Mouse (Mus musculus) CH12.LX (cell line): ENCODE data around the gene Rictor.

Experiments used
- EP300 ChIP-seq: IDR thresholded peaks from 2 replicates; pipeline ENCODE4 v1.6.1; 2011; ENCODE audit warnings: low read length, improper control_type of control experiment
- ETS1 ChIP-seq: conservative IDR thresholded peaks from 2 replicates; pipeline ENCODE4 v1.6.1; 2012; ENCODE audit warnings: low read depth, mild to moderate bottlenecking, inconsistent platforms, low read length, improper control_type of control experiment, moderate library complexity
- RAD21 ChIP-seq: IDR thresholded peaks from 2 replicates; pipeline ENCODE4 v1.6.1; 2011; ENCODE audit warnings: low read depth, mild to moderate bottlenecking, low read length, improper control_type of control experiment, moderate library complexity
- ZKSCAN1 ChIP-seq: IDR thresholded peaks from 2 replicates; pipeline ENCODE4 v1.6.1; 2012; ENCODE audit warnings: low read depth, inconsistent platforms, low read length, improper control_type of control experiment, borderline replicate concordance
- ZMIZ1 ChIP-seq: IDR thresholded peaks from 2 replicates; pipeline ENCODE4 v1.6.1; 2012; ENCODE audit warnings: low read depth, mild to moderate bottlenecking, inconsistent platforms, low read length, improper control_type of control experiment

DNA sequence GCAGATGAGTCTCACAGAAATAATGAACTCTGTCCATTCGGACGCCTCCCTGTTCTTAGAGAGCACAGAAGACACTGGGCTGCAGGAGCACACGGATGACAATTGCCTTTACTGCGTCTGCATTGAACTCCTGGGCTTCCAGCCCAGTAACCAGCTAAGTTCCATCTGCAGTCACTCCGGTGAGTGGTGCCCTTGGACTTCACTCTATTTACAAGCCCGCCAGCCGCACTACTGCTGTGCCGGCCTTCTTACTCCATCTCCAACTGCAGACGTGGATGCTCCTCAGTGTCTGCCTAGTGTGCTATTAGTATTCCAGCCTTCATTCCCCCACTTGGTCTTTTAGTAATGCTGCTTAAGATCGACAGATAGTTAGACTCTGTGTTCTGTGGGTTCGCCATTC, 83.5 kb downstream of the Rictor start:
- TF ChIP-seq RAD21 (no peak), EP300 (no peak), ETS1 (no peak), ZKSCAN1 (no peak), ZMIZ1 (no peak)
